Mouse (Mus musculus) ES-E14 (cell line): Measurements from ENCODE around the gene Rbm7.

ENCODE experiments used
- CHD2 ChIP-seq: IDR thresholded peaks from 2 replicates; pipeline ENCODE4 v1.6.1; 2014; ENCODE audit warnings: mild to moderate bottlenecking, low read depth, low read length, inconsistent platforms
- HCFC1 ChIP-seq: IDR thresholded peaks from 2 replicates; pipeline ENCODE4 v1.6.1; 2012; ENCODE audit warnings: low read length, inconsistent platforms, borderline replicate concordance; ENCODE audit not compliant: insufficient read depth
- MAFK ChIP-seq: IDR thresholded peaks from 2 replicates; pipeline ENCODE4 v1.6.1; 2014; ENCODE audit warnings: mild to moderate bottlenecking, low read depth, low read length, inconsistent platforms; ENCODE audit not compliant: insufficient read depth
- ZC3H11A ChIP-seq: IDR thresholded peaks from 2 replicates; pipeline ENCODE4 v1.6.1; 2012; ENCODE audit warnings: low read depth, mild to moderate bottlenecking, inconsistent platforms, low read length, borderline replicate concordance
- ZNF384 ChIP-seq: IDR thresholded peaks from 2 replicates; pipeline ENCODE4 v1.6.1; 2012; ENCODE audit warnings: low read depth, low read length, inconsistent platforms

DNA sequence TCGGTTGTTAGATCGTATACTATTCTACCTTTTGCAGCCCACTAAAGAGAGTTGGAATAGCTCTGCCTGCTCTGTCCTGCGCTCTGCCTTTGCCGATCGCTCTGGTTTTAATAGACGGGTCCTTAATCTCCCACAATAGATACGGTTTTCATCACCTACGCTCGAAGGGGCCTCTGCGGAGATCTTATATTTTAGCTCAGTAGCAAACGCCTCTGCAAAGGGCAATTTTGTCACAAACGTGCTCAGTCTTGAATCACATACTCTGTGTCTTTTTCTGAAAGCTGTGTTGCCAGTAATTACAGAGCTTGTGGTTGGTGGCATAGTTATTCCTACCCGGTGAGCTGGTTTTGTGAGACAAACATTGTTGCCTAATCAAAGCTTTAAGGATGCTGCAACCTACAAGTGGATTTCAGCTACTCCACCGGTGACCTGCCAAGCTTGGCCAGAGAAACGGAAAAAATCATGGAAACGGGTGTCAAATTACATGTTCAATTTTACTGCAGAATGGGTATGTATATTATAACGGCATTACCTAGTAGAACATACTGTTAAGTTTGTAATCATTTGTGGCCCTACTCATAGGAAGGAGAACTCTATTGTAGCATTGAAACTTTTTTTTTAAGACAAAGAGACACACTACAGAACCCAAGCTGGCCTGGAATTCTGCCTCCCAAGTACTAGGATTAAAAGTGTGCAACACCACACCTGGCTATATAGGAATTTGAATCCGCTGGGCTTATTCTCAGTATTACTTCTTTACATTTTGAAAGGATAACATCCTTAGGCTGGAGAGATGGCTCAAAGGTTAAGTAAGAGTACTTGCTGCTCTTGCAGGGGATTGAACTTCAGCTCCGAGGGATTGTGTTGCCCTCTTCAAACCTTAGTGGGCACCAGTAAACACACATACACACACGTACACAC is 13.6 kb downstream of the Rbm7 start:
- TF ChIP-seq HCFC1 (no peak), ZC3H11A (no peak), ZNF384 (no peak), CHD2 (no peak), MAFK (no peak)
